Mouse (Mus musculus): ENCODE data around the gene Nsun4.

Nsun4 gene

GRCm38 (mm10) chr4:115987436-115987835 lies 66.2 kb downstream of the Nsun4 start:
- intact Hi-C loops (cut with DNase I) = no loop called here

DNA sequence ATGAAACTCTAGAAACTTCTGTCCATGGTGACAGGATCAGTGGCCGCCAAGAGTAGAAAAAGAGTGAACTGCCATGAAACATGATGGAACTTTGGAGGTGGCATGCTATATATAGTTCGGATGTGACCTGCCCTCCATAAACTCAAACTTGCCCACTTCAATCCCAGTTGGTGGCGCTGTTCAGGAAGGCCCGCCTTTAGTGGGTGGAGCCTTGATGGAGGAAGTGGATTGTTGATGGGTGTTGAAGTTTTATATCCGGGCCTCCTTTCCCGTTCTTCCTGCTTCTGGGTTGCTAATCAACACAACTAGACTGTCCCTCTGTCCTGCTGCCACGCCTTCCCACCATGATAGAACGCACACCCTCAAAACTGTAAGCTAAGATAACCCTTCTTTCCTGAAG lies 68.7 kb downstream of the Nsun4 start:
- intact Hi-C loops (cut with DNase I) = loop anchor here (5.0 kb wide), 1 partner anchor 253 kb away; no protein-coding TSS in a partner anchor

DNA sequence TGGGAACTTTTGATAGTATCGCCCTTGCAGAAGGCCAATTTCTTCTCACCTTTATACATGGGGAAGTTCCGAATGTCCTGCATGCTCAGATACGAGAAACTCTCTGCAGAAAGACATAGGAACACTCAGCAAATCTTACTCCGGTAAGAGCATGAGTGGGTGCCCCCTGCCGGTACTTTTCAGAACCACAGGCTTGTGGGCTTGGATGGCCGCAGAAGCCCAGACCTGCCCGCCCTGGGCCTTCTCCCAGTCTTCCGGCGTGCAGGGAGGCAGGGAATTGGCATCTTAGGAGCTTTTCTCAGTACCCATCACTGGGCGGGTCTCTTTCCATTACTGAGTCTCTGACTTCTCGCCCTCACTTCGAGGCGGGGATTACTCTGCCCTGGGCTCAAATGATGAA lies 69.6 kb downstream of the Nsun4 start:
- intact Hi-C loops (cut with DNase I) = loop anchor here (5.0 kb wide), 1 partner anchor 252 kb away; no protein-coding TSS in a partner anchor
